Mouse (Mus musculus) kidney, postnatal 10 days (tissue): Measurements from ENCODE around the gene Thap7.
"Not testable (repeated sequence)": the region's sequence is repeated elsewhere in the genome, so short reads cannot be mapped to it uniquely, and the experiment has no call there.

Source experiments
- DNase-seq: peaks from one replicate; pipeline ENCODE4 v3.0.0; 2021; ENCODE audit warnings: mixed read lengths

Gene Thap7

DNA sequence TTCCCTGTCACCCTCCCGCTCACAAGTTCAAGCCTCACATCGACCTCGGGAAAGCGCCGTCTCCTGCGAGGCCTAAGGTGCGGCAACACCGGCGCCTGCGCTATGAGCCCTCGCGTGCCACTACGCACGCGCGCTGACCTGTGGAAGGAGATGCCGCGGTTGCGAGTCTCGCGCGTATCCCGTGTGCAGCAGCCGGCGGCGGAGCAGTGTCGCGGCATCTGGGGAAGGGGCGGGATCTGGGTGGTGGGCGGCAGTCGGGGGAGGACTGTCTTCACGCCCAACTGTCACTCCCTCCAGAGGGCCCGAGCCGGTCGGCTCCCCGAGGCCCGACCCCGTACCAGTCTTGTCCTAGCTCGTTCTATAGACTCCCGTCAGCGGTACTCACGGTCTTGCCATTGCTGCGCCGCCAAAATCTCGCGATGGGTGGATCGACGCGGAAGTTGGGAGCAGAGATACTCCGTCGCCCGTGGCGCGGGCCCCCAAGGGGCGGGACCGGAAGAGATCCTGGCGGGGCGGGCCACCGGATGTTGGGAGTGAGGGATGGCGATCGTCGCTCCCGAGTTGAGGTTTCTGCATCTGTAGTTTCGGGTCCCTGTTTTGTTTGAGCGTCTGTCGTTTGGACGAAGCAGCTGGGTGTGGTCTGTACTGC is at the start of gene Thap7:
TSS of gene Thap7 (minus strand) at position 497 of the 649 bp plus-strand sequence.
- DNase-seq = peak; percentile 98

- no peak for DNase-seq
Observed at GRCm38 (mm10) chr16:17576825-17577215, 45.9 kb upstream of the Thap7 start.

GRCm38 (mm10) chr16:17575870-17576824 is 45.2 kb upstream of the Thap7 start:
- DNase-seq = peak; percentile 86

DNA sequence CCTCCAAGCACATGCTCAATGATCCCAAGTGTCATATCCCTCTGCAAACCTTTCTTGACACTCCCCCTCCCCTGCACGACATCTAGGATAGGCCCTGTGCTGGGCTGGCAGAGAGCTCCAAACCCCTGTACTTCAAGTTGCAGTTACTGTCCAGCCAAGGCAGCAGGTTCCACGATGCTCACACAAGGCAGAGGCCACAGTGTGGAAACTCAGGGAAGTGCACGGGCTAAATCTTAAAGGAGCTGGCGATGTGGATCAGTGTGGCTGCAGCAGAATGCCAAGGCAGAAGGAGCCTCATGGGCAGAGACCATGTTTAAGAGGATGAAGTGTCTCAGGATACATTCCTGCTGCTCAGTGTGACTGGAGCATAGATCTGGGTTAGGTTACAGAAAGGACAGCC is 35.2 kb upstream of the Thap7 start:
- DNase-seq = no peak

DNA sequence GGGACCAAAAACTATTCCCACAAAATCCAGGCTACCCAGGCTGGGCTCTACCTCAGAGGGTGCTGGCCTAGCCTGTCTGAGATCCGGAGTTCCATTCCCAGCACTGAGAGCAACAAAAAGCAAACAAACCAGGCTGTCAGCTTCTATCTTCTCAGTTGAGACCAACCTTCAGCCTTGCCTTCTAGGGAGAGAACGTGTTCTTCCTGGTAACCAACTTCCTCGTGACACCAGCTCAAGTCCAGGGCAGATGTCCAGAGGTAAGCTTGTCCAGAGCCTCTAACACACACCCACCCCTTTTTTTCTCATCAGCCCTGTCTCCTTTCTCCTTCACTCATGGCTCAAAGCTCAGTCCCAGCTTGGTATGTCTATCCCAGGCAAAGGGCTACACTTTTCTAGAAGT is 33.8 kb upstream of the Thap7 start:
- peak; percentile 1 for DNase-seq

DNA sequence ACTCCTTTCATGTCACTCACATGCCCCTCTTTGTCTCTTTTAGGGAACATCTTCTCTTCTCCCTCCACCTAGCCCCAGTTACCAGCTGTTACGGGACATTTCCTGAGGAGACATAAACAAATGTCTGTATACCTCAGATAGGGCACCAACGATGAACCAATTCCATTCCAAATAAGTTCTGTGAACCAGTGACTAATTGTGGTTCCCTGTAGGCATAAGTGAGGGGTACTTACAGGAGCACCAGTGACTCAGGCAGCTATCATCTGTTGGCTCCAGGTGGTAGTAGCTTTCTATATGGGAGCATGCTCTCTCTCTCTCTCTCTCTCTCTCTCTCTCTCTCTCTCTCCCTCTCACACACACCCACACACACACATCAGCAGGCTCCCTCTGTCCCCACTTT is 33.3 kb upstream of the Thap7 start:
- no peak for DNase-seq

DNA sequence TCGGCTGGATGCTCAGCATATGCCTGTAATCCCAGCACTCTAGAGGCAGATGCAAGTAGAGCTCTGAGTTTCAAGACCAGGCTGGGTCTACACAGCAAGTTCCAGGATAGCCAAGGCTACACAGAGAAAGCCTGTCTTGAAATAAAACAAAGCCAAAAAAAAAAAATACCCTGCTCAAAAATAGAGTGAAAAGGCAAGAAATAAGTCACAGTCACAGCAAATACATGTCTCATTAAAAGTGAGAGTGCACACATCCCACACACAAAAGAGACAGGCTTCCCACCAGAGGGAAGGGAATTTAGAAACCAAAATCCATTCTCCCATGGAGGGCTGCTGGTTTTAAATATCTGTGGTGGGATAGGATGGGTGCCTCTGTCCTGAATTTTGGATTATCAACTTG is 32.6 kb upstream of the Thap7 start:
- no peak for DNase-seq

DNA sequence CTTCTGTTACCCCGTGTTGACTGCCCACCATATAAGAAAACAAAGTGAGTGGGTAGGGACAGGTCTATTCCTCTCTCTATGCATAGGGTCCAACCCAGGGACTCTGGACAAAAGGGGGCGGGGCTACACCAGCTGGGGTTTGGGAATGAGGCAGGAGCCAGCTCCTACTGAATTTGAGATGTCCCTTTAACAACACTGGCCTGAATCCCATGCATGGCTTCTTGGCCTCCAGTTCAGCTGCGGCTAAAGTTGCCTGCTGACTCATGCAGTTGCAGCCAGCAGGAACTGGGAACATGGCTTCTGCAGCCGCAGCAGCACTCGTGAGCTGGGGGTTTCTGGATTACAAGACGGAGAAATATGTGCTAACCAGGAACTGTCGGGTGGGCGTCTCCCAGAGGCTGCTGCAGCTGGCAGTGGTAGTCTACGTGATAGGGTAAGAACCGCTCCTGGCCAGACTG is 30.8 kb upstream of the Thap7 start, which contains the start of gene P2rx6:
TSS of gene P2rx6 (plus strand) at position 135 of the 458 bp plus-strand sequence.
- DNase-seq = peak; percentile 73

DNA sequence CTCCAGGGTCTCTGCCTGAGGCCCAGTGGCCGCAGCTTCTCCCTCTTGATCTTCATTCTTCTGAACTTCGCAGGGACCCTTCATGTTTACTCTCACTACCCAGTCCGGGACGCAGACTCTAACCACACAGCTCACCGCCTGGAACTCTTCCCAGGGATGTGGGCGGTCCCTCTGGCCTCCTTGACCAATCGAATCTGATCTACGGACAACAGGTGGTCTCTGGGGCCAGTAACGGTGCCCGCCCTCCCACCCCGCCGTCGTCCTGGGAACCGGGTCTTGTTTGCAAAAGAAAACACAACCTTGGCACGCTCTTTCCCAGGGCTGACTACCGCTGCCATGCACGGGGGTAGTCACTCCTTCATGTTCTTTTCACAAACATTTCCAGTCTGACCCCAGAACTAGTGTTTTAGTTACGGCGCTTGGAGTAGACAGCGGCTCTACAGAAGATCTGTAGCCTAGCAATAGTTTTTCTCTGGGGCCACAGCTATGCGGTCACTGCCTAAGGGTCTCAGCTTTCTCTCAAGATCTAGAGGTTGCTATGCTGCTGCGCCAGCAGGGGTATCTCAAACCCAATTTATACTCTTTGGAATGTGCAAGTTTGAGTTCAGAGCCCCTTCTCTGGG is 30.3 kb upstream of the Thap7 start, which contains the start of gene Lrrc74b:
TSS of gene Lrrc74b (minus strand) at position 120 of the 623 bp plus-strand sequence.
- DNase-seq = peak; percentile 75

DNA sequence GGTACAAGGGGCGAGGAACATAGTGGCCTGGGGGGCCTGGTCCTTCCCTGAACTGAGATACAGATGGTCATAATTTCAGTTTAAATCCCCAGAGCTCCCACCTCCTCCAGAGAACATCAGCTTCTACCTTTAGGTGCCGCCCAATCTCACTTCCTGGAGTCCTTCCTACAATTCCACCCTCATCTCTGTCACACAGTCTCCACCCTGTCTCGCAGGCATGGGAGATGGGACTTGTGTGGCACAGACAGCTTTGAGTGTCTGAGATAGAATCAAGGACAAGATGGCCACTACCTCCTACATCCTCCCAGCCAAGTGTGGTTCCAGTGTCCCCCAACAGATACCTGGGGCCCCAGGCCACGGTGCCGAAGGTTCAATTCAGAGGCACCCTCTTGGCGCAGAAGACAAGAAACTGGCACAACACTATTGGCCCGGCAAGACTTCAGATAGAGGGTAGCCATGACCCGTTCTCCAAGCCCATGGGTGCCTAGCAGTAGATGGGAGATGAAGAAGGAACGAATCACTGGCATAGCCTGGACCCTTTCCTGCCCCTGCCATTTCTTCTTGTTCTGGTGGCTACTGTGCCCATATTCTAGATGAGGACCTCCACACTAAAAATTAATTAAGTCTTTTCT is 28.6 kb upstream of the Thap7 start:
- peak; percentile 3 for DNase-seq

GRCm38 (mm10) chr16:17558811-17559210 is 27.9 kb upstream of the Thap7 start:
- DNase-seq = peak; percentile 19

- peak; percentile 79 for DNase-seq
Observed at GRCm38 (mm10) chr16:17557947-17558480, 27.1 kb upstream of the Thap7 start.

- DNase-seq = peak; percentile 1
Observed at GRCm38 (mm10) chr16:17556907-17557306, 26.0 kb upstream of the Thap7 start.

DNA sequence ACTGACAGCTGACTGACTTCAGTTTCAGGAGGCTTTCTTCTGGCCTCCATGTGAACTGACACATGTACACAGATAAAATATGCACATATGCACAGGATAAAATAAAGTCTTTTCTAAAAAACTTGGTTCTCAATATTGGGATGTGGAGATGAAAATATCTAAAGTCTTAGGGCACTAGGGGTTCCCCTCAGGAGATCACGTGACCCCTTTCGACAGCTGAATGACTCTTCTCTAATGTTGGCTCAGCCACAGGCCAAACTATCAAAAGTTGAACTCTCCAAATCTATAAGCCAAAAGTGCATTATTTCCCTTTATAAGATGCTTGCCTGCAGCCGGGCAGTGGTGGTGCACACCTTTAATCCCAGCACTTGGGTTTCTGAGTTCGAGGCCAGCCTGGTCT is 25.2 kb upstream of the Thap7 start:
- peak; percentile 0 for DNase-seq

GRCm38 (mm10) chr16:17554702-17555101 is 23.8 kb upstream of the Thap7 start:
- DNase-seq = not testable (repeated sequence)

- peak; percentile 77 for DNase-seq
Observed at GRCm38 (mm10) chr16:17553910-17554685, 23.2 kb upstream of the Thap7 start.

- DNase-seq = no peak
Observed at GRCm38 (mm10) chr16:17552837-17553236, 21.9 kb upstream of the Thap7 start.

DNA sequence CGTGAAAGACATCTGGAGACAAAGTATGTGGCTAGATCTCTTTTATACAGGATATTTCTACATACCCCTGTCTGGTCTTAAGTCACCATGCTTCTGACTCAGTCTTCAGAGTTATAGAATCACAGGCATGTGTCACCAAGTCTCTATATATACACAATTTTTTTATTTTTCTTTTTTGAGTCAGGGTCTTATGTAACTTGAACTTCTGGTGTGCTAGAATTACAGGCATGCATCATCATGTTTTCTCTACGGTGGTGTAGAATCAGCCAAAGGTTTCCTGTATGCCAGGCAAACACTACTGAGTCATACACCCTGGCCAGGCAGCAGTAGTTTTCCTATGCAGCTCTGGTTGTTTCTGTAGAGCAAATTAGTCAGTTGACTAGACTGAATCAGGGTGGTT is 11.7 kb upstream of the Thap7 start:
- no peak for DNase-seq

GRCm38 (mm10) chr16:17536584-17536983 is 5.6 kb upstream of the Thap7 start:
- no peak for DNase-seq

DNA sequence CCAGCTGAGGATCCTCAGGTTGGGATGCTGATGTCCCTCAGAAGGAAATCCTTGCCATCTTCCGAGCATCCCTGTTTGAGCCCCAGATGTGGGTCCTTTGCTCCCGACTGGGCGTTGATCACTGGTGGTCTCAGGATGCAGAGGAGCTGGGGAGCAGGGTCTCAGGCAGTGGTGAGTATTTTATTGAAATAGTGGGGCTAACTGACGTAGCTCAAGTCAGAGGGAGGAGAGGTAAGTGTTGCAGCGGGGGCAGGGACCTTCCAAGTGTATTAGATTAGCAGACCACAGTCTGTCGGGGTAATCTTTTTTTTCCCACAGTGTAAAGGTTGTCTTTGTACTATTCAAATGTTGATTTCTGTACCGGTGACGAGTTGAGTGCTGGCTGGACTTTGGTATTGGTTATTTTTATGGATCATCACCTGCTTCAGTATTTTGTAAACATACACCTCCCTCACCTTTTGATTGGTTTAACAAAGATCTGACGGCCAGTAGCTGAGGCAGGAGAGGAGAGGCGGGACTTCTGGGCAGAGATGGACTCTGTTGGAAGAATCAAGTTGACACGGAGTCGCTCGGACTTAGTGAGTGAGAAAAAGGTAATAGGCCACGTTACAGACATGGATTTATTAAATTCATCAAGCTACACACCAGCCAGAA is 1.9 kb upstream of the Thap7 start:
- DNase-seq = no peak

- DNase-seq = peak; percentile 62
Observed at GRCm38 (mm10) chr16:17532271-17532670, 1.3 kb upstream of the Thap7 start.
